Mouse (Mus musculus): ENCODE measurements around the gene Ankrd34a. TPM values are rescaled to one million over a fixed set of nuclear protein-coding genes. Genes with fewer than 3 reads are reported as not detected.

Gene Ankrd34a
- polyA plus RNA-seq, 1 experiment from 2014 or later, result 2.0 TPM

- no peaks in the 10 kb centered on the region for H3K36me3 ChIP-seq (ENCODE audit: control insufficient read depth, insufficient read depth, low read length)
- WGBS, result 9% methylated on average over 17 of the region's 17 CpGs
- ATAC-seq, result peak; percentile 88
- H3K4me1 ChIP-seq (ENCODE audit: control insufficient read depth, insufficient read depth, low read length), result peaks cover 12% of the 10 kb centered on the region
- peak within 1 kb of the TSS; percentile 46 for H3K4me2 ChIP-seq (ENCODE audit: low read depth, low read length)
- no peaks in the 10 kb centered on the region for H3K9me3 ChIP-seq (ENCODE audit: control insufficient read depth, low read length)
- H3K27me3 ChIP-seq (replicated peaks; ENCODE audit: control insufficient read depth, insufficient read depth, low read length), result no peaks in the 10 kb centered on the region
- peak within 1 kb of the TSS; percentile 60 for H3K9ac ChIP-seq (ENCODE audit: low read depth, low read length)
- peak within 1 kb of the TSS; percentile 21 for H3K4me3 ChIP-seq (ENCODE audit: low read length)
- peak within 1 kb of the TSS; percentile 96 for H3K27ac ChIP-seq (ENCODE audit: low read length)
These were observed 19.5 kb upstream of the Ankrd34a start, which contains the start of gene Gm16253 for GRCm38 (mm10) chr3:96576690-96577541. Gm16253 (plus strand) TSS chr3:96576984.

GRCm38 (mm10) chr3:96577566-96577965 is 18.9 kb upstream of the Ankrd34a start:
- WGBS, result 61% methylated on average over 4 of the region's 4 CpGs
- ATAC-seq, result no peak
- Histone ChIP-seq H3K27me3 (replicated peaks; ENCODE audit: control insufficient read depth, insufficient read depth, low read length) (no peaks in the 10 kb centered on the region), H3K36me3 (ENCODE audit: control insufficient read depth, insufficient read depth, low read length) (no peaks in the 10 kb centered on the region), H3K9ac (ENCODE audit: low read depth, low read length) (peak overlapping the region; percentile 60), H3K9me3 (ENCODE audit: control insufficient read depth, low read length) (no peaks in the 10 kb centered on the region), H3K4me3 (ENCODE audit: low read length) (no peak overlapping the region), H3K4me2 (ENCODE audit: low read depth, low read length) (peak overlapping the region; percentile 46; the same call in 1 of the 2 replicates), H3K27ac (ENCODE audit: low read length) (peak overlapping the region; percentile 96), H3K4me1 (ENCODE audit: control insufficient read depth, insufficient read depth, low read length) (peaks cover 11% of the 10 kb centered on the region)

- H3K9me3 ChIP-seq (ENCODE audit: control insufficient read depth, low read length), result no peaks in the 10 kb centered on the region
- peak overlapping the region; percentile 19; the same call in 1 of the 2 replicates for H3K27ac ChIP-seq (ENCODE audit: low read length)
- 84% methylated on average over 12 of the region's 12 CpGs for WGBS
- H3K4me3 ChIP-seq (ENCODE audit: low read length), result no peak overlapping the region
- peaks cover 11% of the 10 kb centered on the region for H3K4me1 ChIP-seq (ENCODE audit: control insufficient read depth, insufficient read depth, low read length)
- H3K9ac ChIP-seq (ENCODE audit: low read depth, low read length), result no peak overlapping the region
- H3K27me3 ChIP-seq (replicated peaks; ENCODE audit: control insufficient read depth, insufficient read depth, low read length), result no peaks in the 10 kb centered on the region
- ATAC-seq, result no peak
- no peaks in the 10 kb centered on the region for H3K36me3 ChIP-seq (ENCODE audit: control insufficient read depth, insufficient read depth, low read length)
- no peak overlapping the region for H3K4me2 ChIP-seq (ENCODE audit: low read depth, low read length)
These were observed 17.7 kb upstream of the Ankrd34a start for GRCm38 (mm10) chr3:96578561-96579238.

- Histone ChIP-seq H3K9ac (ENCODE audit: low read depth, low read length) (no peak overlapping the region), H3K4me3 (ENCODE audit: low read length) (no peak overlapping the region), H3K4me2 (ENCODE audit: low read depth, low read length) (no peak overlapping the region), H3K36me3 (ENCODE audit: control insufficient read depth, insufficient read depth, low read length) (no peaks in the 10 kb centered on the region), H3K4me1 (ENCODE audit: control insufficient read depth, insufficient read depth, low read length) (peaks cover 11% of the 10 kb centered on the region), H3K27me3 (replicated peaks; ENCODE audit: control insufficient read depth, insufficient read depth, low read length) (no peaks in the 10 kb centered on the region), H3K27ac (ENCODE audit: low read length) (no peak overlapping the region; the same call in 1 of the 2 replicates), H3K9me3 (ENCODE audit: control insufficient read depth, low read length) (no peaks in the 10 kb centered on the region)
- WGBS, result 80% methylated on average over 4 of the region's 4 CpGs
- ATAC-seq, result no peak
These were observed 17.1 kb upstream of the Ankrd34a start for GRCm38 (mm10) chr3:96579239-96579750.

GRCm38 (mm10) chr3:96579885-96580454 is 16.5 kb upstream of the Ankrd34a start:
- no peak overlapping the region; the same call in 1 of the 2 replicates for H3K9ac ChIP-seq (ENCODE audit: low read depth, low read length)
- WGBS, result 10% methylated on average over 16 of the region's 16 CpGs

GRCm38 (mm10) chr3:96581141-96581540 is 15.3 kb upstream of the Ankrd34a start:
- no peaks in the 10 kb centered on the region for H3K36me3 ChIP-seq (ENCODE audit: control insufficient read depth, insufficient read depth, low read length)
- 60% methylated on average over 6 of the region's 6 CpGs for WGBS
- H3K4me1 ChIP-seq (ENCODE audit: control insufficient read depth, insufficient read depth, low read length), result peaks cover 8% of the 10 kb centered on the region; the same call in 1 of the 2 replicates
- H3K4me2 ChIP-seq (ENCODE audit: low read depth, low read length), result no peak overlapping the region
- H3K9me3 ChIP-seq (ENCODE audit: control insufficient read depth, low read length), result no peaks in the 10 kb centered on the region
- no peak overlapping the region for H3K4me3 ChIP-seq (ENCODE audit: low read length)
- H3K27me3 ChIP-seq (replicated peaks; ENCODE audit: control insufficient read depth, insufficient read depth, low read length), result no peaks in the 10 kb centered on the region
- no peak overlapping the region for H3K9ac ChIP-seq (ENCODE audit: low read depth, low read length)
- no peak for ATAC-seq
- H3K27ac ChIP-seq (ENCODE audit: low read length), result no peak overlapping the region

More at GRCm38 (mm10) chr3:96579885-96580454, 16.5 kb upstream of the Ankrd34a start:
- Histone ChIP-seq H3K4me1 (ENCODE audit: control insufficient read depth, insufficient read depth, low read length) (peaks cover 11% of the 10 kb centered on the region), H3K4me3 (ENCODE audit: low read length) (peak overlapping the region; percentile 2; the same call in 1 of the 2 replicates), H3K9me3 (ENCODE audit: control insufficient read depth, low read length) (no peaks in the 10 kb centered on the region), H3K4me2 (ENCODE audit: low read depth, low read length) (peak overlapping the region; percentile 41), H3K36me3 (ENCODE audit: control insufficient read depth, insufficient read depth, low read length) (no peaks in the 10 kb centered on the region), H3K27ac (ENCODE audit: low read length) (no peak overlapping the region), H3K27me3 (replicated peaks; ENCODE audit: control insufficient read depth, insufficient read depth, low read length) (no peaks in the 10 kb centered on the region)
- ATAC-seq, result 0 out of 2 replicates have a peak, but pooled peaks have one; percentile 6

- no peak overlapping the region for H3K9ac ChIP-seq (ENCODE audit: low read depth, low read length)
- H3K27ac ChIP-seq (ENCODE audit: low read length), result no peak overlapping the region
- peaks cover 7% of the 10 kb centered on the region; the same call in 1 of the 2 replicates for H3K4me1 ChIP-seq (ENCODE audit: control insufficient read depth, insufficient read depth, low read length)
- no peak for ATAC-seq
- no peak overlapping the region for H3K4me2 ChIP-seq (ENCODE audit: low read depth, low read length)
- H3K36me3 ChIP-seq (ENCODE audit: control insufficient read depth, insufficient read depth, low read length), result no peaks in the 10 kb centered on the region
- no peak overlapping the region for H3K4me3 ChIP-seq (ENCODE audit: low read length)
- H3K9me3 ChIP-seq (ENCODE audit: control insufficient read depth, low read length), result no peaks in the 10 kb centered on the region
- 79% methylated on average over 16 of the region's 16 CpGs for WGBS
- H3K27me3 ChIP-seq (replicated peaks; ENCODE audit: control insufficient read depth, insufficient read depth, low read length), result no peaks in the 10 kb centered on the region
These were observed 14.5 kb upstream of the Ankrd34a start for GRCm38 (mm10) chr3:96581771-96582515.

GRCm38 (mm10) chr3:96583386-96583785 is 13.1 kb upstream of the Ankrd34a start:
- H3K36me3 ChIP-seq (ENCODE audit: control insufficient read depth, insufficient read depth, low read length), result no peaks in the 10 kb centered on the region
- no peaks in the 10 kb centered on the region; the same call in 1 of the 2 replicates for H3K4me1 ChIP-seq (ENCODE audit: control insufficient read depth, insufficient read depth, low read length)
- no peaks in the 10 kb centered on the region for H3K9me3 ChIP-seq (ENCODE audit: control insufficient read depth, low read length)
- no peak overlapping the region for H3K27ac ChIP-seq (ENCODE audit: low read length)
- no peak for ATAC-seq
- WGBS, result 91% methylated on average over 5 of the region's 5 CpGs
- no peak overlapping the region for H3K4me2 ChIP-seq (ENCODE audit: low read depth, low read length)
- no peaks in the 10 kb centered on the region for H3K27me3 ChIP-seq (replicated peaks; ENCODE audit: control insufficient read depth, insufficient read depth, low read length)
- no peak overlapping the region for H3K4me3 ChIP-seq (ENCODE audit: low read length)
- H3K9ac ChIP-seq (ENCODE audit: low read depth, low read length), result no peak overlapping the region
